Mouse (Mus musculus) kidney, postnatal 10 days (tissue): ENCODE results near the gene Wdr90.

Experiments used
- DNase-seq: peaks from one replicate; pipeline ENCODE4 v3.0.0; 2021; ENCODE audit warnings: mixed read lengths

Gene Wdr90

GRCm38 (mm10) chr17:25860832-25861703 is at the start of gene Wdr90:
TSS of gene Wdr90 (minus strand) at chr17:25861501.
- peak; percentile 96 for DNase-seq

GRCm38 (mm10) chr17:25907640-25908039 is 46.3 kb upstream of the Wdr90 start:
- DNase-seq = no peak

GRCm38 (mm10) chr17:25903061-25903460 is 41.8 kb upstream of the Wdr90 start:
- DNase-seq = no peak

DNA sequence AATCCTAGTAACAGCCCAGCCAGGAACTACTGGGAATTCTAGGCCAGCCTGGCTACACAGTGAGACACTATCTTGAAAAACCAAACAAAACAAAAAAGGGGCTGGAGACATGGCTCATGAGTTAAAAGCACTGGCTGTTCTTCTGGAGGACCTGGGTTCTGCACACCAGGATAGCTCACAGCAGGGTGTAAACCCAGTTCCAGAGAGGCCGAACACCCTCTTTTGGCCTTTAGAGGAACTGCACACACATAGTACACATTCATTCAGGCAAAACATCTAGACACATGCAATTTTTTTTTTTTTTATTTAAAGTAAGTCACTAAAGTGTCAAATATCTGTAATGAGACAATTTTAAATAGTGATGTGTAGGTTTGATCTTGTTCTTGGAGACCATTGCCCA is 38.9 kb upstream of the Wdr90 start:
- DNase-seq = no peak

DNA sequence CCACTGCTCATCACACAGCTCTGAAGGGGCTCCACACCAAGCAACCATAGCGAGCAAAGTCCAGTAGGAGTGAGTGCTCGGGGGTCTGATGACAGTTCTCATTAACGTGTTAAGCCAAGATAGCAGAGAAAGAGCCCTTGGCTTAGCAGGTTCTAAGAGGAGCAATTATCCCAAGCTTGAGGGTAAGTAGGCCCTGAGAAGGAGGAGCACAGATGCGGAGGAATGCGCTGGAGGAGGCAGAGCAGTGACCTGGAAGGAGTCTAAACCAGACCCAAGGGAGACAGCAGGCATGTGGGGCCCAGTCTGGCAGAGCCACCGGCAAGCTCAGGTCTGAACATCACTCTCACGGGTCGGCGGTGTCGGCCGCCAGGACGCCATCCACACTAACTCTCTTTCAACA is 34.6 kb upstream of the Wdr90 start:
- DNase-seq = no peak

GRCm38 (mm10) chr17:25895415-25895814 is 34.1 kb upstream of the Wdr90 start:
- peak; percentile 73 for DNase-seq

GRCm38 (mm10) chr17:25893975-25894617 is 32.8 kb upstream of the Wdr90 start:
- peak; percentile 82 for DNase-seq

GRCm38 (mm10) chr17:25888837-25889236 is 27.5 kb upstream of the Wdr90 start:
- no peak for DNase-seq

DNA sequence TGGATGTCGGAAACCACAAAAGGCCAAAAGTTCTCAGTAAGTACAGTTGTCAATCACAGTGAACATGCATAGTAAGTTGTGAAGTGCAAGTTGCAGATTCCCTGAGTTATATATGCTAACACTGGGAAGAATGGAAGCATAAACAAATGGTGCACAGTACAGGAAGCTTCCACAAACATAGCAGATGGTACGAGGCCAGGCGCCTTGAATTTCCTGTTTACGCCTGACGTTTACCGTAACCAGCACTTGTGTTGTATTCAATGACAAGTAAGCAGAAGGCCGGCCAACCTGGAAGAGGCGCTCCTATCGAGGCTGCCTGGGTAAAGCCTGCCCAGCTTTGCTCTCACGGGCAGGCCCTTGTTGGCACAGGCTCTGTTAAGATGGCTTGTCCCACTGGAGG is 26.2 kb upstream of the Wdr90 start:
- no peak for DNase-seq

DNA sequence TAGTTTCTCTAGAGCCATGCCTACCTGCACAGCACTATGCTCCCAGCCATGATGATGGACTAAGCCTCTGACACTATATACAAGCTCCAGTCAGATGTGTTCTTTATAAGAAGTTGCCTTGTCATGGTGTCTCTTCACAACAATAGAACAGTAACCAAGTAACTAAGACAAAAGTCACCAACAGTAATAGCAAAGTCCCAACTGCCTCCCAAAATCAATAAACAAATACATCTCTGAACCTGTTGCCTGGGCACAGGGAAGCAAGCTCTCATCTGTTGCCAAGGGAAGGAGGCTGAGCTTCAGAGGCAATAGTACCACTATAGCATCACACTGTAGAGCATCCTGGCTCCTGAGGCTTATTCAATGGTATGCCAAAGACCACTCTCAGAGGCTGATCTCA is 25.5 kb upstream of the Wdr90 start:
- DNase-seq = no peak

GRCm38 (mm10) chr17:25885636-25886035 is 24.3 kb upstream of the Wdr90 start:
- no peak for DNase-seq

GRCm38 (mm10) chr17:25883824-25884223 is 22.5 kb upstream of the Wdr90 start:
- DNase-seq = no peak

DNA sequence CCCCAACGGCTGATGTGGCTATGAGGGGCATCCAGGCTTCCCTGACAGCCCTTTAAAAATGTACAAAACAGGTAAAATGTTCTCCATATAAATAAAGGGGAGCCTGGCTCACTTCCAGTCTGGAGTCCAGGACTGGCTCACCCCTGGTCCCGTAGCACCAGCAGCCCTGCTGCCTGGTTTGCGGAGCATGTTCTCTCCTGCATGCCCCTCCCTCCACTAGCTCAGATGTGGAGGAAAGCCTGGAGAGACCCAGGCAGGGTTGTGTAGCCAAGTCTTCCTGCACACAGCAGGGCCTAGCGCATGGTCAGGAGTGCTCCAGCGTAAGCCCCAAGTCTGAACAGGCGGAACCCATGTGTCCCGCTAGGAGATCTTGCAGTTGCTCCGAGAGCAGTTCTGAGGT is 22.0 kb upstream of the Wdr90 start:
- DNase-seq = no peak

DNA sequence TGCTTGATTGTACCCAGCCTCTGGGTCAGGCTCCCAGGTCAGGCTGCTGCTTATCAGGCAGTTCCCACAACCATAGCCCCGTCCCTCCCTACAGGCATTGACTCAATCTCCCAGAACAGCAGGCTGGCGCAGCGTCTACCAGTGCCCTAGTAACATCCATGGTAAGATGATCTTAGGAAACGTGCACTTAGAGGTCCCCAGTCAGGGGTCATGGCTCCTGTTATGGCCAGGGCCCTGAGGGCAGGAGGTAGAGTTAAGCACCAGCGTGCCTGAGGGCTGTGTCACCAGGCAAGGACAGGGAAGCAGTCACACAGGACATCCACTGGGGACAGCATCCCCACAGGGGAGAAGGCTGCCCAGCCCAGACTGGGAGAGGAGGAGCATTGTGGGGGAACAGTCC is 21.0 kb upstream of the Wdr90 start:
- no peak for DNase-seq

- no peak for DNase-seq
These were observed 20.4 kb upstream of the Wdr90 start for GRCm38 (mm10) chr17:25881691-25882090.

DNA sequence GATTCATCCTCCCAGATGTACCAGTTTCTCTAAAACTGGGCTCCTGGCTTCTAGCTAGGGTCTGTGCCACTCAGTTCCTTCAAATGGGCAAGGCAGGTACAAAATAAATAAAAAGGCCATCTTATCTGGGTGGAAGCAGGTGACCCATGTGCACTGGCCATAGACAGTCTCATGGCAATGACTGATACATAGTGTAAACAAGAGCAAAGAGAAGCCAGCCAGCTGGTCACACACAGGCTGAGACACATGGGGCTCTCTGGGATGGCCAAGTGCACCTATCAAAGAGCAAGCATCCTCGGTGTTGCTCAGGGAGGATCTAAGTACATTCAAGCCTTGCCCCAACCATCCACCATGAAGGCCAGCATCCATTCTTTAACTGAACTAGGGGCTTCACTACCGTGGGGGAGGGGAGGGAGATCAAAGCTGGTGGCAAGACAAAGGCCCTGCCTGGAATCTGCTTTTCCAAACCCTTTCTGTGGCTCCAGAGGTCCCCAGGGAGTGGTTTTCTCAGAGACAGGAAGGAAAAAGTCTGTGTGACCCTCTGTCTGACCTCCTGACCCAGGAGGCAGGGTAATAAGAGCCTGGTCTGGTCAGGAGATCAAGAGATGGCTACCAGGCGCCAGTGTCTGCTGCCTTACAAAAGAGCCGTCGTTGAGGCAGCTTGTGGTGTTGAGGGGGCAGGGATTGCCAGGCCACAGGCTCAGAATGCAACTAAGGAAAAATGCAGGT is 19.8 kb upstream of the Wdr90 start:
- DNase-seq = no peak

DNA sequence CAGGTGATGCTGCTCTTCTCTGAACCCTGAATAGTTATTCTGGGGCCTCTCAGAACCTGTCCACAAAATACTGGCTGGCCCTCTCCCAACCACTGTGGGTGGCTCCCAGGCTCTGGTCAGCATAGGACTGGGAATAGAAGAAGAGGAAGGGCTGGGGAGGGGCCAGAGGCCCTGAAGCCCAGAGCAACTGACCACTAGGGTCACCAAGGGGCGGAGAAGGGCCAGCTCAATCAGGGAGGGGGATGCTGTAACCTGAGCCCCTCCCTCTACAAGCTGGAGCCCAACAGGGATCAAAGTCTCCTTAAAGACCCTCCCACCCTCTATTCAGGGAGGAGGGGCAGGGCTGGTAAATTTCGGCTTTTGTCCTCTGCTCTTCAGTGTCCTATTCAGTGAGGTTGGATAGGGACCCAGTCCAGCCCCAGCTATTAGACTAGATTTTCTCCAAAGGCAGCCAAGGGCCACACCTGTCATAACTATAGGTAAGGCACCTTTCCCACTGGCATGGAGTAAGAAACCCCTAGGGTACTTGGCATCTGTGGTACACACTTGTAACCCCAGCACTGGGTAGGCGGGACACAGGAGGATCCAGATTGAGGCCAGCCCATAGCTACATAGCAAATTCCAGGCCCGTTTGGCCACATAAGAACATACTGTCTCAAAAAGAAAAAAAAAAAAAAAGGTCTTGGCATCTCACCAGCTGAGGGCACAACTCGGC is 19.1 kb upstream of the Wdr90 start, which contains the start of gene Wfikkn1:
Wfikkn1 (minus strand) TSS at position 663 of the 715 bp plus-strand sequence.
- DNase-seq = no peak

DNA sequence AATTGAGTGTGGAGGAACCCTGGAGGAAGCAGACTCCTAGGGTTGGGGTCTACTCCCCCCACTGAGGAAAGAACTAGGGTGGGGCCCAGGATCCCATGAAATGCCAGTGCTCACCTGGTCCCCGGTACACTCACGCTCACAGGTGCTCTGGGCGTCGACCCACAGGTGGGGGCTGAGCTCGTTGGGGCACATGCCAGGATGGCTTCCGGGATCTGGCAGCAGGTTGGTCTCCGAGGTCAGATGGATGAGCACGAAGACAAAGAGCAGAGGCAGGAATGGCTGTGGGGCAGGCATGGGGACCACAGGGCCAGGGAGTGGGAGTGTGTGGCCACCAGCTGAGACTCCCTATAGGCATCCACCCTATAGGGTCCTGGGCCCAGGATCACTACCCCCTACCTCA is 18.4 kb upstream of the Wdr90 start:
- DNase-seq = no peak

GRCm38 (mm10) chr17:25879261-25879660 is 18.0 kb upstream of the Wdr90 start:
- peak; percentile 73 for DNase-seq

GRCm38 (mm10) chr17:25878611-25879180 is 17.4 kb upstream of the Wdr90 start:
- no peak for DNase-seq

GRCm38 (mm10) chr17:25877741-25878610 is 16.7 kb upstream of the Wdr90 start:
- no peak for DNase-seq
